Comparison of ENCODE assay signal across 14 mouse cellular contexts in the genomic region with DNA sequence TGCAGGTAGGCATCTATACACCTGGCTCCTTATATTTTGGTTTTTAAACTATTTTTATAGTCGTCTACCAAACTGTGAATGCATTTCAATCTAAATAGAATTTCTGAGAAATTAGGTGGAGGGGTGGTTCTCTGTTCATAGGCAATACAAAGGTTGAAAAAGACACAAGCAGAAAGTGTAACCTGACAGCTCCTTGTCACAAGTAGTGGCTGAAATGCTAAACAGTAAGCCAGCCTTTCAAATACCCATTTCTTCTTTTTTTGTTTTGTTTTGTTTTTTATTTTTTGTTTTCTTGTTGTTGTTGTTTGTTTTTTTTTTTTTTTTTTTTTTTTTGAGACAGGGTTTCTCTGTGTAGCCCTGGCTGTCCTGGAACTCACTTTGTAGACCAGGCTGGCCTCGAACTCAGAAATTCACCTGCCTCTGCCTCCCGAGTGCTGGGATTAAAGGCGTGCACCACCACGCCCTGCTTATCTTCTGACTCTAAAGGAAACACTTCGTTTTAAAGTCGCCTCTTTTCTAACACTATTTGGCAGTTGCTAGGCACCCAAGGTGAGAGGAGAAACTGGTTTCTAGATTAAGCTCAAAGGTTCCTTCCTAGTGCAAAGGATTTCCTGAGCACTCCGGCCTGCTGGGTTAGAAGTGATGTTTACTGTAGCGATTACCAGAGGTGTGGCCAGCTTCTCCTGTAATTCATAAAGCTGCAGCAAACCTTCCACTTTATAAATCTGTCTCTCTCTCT. TPM values are rescaled to one million over a fixed set of nuclear protein-coding genes. Genes with fewer than 3 reads are reported as not detected.
DNase-seq lines count a peak whose midpoint lies in the region; ATAC-seq lines count a peak whose summit lies in the region.
"Had no signal": no experiment of that assay in that cellular context is flagged by ENCODE, and none has a peak within 500 bp of the region (broad histone marks: within the 10 kb centered on the region; RNA-seq: fewer than 3 reads in every experiment).

No protein-coding gene starts in this region.

- peak; percentile 41 for ATAC-seq in inflammation-experienced regulatory T-cells, adult 6 months

- peak; percentile 97 for DNase-seq in heart, adult 11 months
- DNase-seq in heart, postnatal 25 days (ENCODE audit: low spot score), result no peak
- DNase-seq in CD4-positive helper T cell, adult 2 months (ENCODE audit: low read depth, low spot score), result peak; percentile 88
- DNase-seq in natural killer cell, adult 2 months (ENCODE audit: low spot score in 2 of 2), result peak; percentile 70 to 83
- no peak for DNase-seq in urinary bladder, postnatal 25 days (ENCODE audit: low spot score)
- DNase-seq in frontal cortex, postnatal 36 days (ENCODE audit: low spot score in 2 of 2), result no peak
- DNase-seq in kidney, adult 18-20 months, result no peak
- DNase-seq: right cerebral cortex, postnatal 14 days had no signal

- intact Hi-C loops in heart, postnatal 25 days (cut with DNase I), result loop anchor here (2.0 kb wide), 1 partner anchor 19 kb away; no protein-coding TSS in a partner anchor

RNA-seq across cellular contexts. Expression of gene Ifngr1, which starts 9.7 kb away (rescaled TPM):
- total RNA-seq in heart, postnatal 25 days (2021), result 10 to 100 TPM; 45.4 to 53.7 TPM
- polyA plus RNA-seq in inflammation-experienced regulatory T-cells, adult 6 months (2017; shearing (Covaris generic)), result 100 to 1,000 TPM; 221 to 397 (median 300) TPM

RNA-seq across cellular contexts. Expression of gene Il22ra2, which starts 39.8 kb away (rescaled TPM):
- total RNA-seq in heart, postnatal 25 days (2021), result not detected
- polyA plus RNA-seq in inflammation-experienced regulatory T-cells, adult 6 months (2017; shearing (Covaris generic)), result under 1 TPM in 1 of 3 experiments, not detected in 2; 0.38 TPM
- total RNA-seq: left cerebral cortex, postnatal 25 days had no signal
- polyA plus RNA-seq: heart, postnatal 0 days; kidney, embryonic 15.5 days; neural tube, embryonic 12.5 days; urinary bladder, adult 2 months had no signal

Comparison
In these comparisons a context has a peak if more than half of its experiments do, and no peak if none do; other contexts are left out.
1. DNase-seq: peak in heart, adult 11 months (single experiment), CD4-positive helper T cell, adult 2 months (single experiment) and natural killer cell, adult 2 months (2 of 2); none in heart, postnatal 25 days (single experiment), urinary bladder, postnatal 25 days (single experiment), frontal cortex, postnatal 36 days (0 of 2) and kidney, adult 18-20 months (single experiment).